Mouse (Mus musculus) liver, adult (tissue): ENCODE measurements around the gene Tssk3.

Experiments
- GATA4 ChIP-seq: IDR thresholded peaks from 2 replicates; pipeline ENCODE4 v1.6.1; 2014; ENCODE audit warnings: mild to moderate bottlenecking, low read length; ENCODE audit not compliant: insufficient replicate concordance

Tssk3 gene

DNA sequence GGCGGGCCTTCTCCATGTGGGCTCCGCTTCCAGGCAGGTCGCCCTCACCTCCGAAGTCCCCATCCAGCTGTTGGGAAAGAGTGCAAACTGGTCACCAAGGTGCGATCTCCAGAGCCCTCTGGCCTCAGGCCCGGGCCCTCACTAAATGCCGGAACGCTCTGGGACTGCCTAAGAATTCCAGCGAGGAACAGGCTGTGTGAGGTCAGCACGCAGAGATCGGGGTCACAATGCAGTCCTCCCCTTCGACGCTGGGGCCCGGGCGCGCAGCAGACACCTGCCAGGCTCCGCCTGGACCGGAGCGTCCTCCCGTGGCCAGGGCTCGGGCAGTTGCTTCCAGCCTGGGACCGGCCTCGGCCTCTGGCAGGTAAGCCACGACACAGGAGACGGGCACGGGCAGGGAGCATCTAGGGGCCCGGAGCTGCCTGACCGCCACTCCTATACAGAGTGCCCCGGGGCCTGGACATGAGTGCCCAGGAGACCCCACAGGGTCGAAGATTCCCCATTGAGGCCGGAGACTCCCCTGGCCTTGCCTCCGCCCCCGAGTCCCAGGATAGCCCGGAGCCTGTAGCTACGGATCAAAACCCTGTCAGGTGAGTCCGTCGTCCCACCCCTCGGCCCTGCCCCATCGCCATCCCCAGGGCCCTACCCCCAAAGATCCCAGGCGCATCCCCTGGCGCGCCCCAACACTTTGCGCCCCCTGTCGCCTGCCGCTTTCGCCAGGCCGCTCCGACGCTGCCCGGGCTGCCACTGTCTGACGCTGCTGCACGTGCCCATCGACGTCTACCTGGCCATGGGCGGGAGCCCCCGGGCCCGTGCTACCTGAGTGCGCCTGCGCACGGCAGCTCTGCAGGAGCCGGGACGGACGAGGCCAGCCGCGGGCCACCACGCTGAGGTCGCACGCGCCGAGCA is at the start of gene Tssk3, which contains the start of gene Fam229a:
Tssk3 (minus strand) TSS at position 51 of the 909 bp plus-strand sequence.
Fam229a (plus strand) TSS at position 219 of the 909 bp plus-strand sequence.
- no peak for TF ChIP-seq GATA4

DNA sequence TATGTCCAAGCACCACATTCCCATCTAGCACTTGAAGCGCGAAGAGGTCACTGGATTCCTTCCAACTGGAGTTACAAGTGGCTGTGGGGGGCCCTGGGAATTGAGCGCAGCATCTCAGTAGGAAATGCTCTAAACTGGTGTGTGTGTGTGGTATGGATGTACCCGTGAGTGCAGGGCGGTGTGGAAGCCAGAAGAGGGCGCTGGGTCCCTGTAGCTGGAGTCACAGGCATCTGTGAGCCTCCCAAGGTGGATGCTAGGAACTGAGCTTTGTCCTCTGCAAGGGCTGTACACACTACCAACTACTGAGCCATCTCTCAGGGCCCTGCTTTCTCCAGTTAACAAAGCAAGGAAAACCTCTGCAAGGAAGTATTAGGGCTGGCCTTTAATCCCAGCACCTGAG is 49.2 kb upstream of the Tssk3 start:
- no peak for TF ChIP-seq GATA4

DNA sequence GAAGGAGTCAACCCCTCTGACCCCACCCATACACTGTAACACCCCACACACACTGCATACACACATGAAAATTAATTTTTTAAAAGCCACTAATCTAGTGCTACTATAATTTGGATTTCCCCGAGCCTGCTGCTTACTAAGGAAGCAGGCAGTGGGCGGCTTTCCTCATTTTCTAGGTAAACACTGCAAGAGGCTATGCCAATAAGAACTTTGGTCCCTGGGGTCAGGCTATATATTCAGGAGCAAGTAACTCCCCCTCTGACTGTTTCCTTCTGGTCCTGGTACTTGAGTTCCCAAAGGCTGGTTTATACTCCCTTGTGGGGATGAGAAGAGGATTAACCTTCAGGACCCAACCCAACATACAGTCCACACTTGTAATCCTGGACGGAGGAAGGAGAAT is 35.1 kb upstream of the Tssk3 start:
- TF ChIP-seq GATA4: no peak

DNA sequence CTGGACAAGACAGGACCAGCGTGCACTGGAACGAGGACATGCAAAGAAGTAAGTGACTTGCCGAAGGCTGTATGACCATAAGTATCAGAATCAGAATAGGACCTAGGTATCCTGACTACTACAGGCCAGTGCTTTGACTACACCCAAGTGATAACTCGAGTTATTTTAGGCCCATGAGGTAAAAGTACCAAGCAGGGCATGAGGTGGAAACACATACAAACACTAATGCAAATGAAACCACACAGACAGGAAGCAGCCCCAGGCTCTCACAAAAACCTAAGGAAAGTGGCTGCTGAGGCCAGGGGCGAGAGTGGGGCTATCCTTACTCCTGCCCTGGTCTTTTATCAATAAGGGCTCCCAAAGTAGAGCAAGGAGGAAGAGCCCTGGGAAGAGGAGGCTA is 34.5 kb upstream of the Tssk3 start:
- no peak for TF ChIP-seq GATA4

DNA sequence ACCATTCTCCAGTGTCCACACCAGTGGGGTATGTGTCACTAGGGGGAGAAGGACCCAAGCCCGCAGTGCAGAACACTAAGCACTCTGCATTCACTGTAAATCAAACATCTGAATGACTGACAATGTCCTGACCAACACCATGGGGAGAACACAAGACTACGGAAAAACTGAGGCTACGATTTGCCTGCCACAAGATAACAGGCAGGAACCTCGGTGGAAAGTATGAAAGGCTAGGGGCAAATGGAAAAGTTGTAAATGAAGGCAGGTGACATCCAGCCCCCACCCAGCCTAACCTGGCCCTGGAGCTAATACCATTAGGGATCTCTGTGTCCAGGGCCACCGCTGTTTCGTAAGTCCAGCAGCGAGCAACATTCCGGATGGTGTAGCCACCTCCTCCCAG is 27.7 kb upstream of the Tssk3 start:
- TF ChIP-seq GATA4: no peak

DNA sequence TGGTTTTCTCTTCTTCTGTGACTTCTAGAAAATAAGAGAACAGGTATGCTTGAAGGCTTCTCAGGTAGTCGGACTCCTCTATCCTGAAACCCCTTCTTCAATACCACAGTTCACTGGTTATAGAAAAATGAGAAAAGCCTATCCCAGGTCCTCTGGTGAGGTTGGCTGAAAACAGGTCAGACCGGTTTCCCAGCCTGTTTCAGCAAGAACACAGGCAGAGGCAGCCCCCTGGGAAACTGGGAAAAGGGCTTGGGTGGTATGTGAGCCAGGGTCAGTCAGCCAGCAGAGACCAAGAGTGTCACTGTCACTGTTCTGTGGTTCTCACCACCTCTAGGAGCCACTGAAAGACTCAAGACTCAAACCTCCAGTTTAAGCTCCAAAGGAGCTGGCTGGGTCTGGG is 26.1 kb upstream of the Tssk3 start:
- TF ChIP-seq GATA4: no peak

DNA sequence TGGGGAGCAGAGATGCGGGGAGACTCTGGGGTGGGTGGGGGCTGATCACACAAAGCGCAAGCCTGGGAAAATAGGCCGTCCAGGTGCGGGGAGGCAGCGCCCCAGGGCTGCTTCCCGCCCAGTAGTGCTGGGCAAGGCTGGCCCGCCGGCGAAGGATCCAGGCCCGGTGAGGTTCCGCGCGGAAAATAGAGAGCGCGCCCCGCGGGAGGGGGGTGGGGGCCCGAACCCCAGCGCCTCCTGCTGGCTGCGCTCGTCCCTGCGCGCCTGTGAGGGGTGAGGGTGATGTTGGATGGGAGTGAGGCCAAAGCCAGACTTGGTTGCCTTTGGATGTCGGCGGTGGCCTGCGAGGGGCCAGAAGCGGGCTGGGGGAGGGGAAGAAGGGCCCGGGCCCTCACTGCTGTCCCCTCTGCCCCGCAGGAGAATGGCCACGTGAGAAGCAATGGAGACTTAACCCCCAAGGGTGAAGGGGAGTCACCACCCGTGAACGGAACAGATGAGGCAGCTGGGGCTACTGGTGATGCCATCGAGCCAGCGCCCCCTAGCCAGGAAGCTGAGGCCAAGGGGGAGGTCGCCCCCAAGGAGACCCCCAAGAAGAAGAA is 23.6 kb upstream of the Tssk3 start:
- TF ChIP-seq GATA4: no peak

DNA sequence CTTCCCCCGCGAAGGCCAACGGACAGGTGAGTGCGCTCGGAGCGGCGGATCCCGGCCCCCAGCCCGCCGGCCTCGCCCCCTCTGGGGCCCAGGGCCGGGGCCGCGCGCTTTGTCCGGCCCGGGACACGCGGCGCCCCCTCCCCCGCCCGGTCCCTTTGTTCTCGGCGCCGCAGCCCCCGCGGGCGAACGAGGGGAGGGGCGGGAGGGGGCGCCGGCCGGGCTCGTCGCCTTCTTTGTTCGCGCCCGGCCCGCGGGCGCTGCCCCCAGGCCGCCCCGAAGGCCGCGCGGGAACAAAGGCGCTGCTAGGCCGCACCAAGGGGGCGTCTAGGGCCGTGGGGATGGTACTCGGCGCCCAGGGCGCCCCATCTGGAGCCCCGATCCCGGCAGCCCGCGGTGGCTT is 23.1 kb upstream of the Tssk3 start:
- no peak for TF ChIP-seq GATA4

DNA sequence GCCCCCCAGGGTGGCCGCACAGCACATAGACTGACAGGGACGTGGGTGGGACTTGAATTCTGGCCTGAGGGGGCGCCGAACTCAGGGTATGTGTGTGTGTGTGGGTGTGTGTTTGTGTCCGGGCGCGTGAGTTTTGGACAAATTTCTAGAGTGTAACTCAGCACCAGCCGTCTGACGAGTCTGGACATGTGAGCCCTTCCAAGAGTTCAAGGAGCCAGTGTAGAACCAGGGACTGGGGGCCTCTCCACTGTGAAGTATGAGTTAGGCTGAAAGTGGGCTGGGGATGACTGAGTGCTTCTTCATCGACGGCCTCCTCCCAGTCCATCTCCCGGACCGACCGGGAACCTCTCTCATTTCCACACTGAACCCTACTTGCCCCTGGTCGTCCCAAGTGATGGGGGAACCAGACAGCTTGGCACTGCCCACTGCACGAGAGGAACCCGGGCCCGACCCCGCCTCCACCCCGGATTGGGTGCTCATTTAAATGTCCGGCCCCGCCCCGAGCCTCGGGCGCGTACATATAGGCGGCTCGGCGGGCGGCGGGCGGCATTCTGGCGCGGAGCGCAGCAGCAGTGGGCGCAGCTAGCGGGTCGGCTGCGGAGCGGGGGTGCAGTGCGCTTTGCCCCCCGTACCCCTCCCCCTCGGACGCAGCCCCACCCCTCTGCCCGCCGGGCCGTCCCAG is 22.4 kb upstream of the Tssk3 start, which contains the start of gene Marcksl1:
Marcksl1 (plus strand) TSS at position 496 of the 682 bp plus-strand sequence.
- TF ChIP-seq GATA4: no peak

DNA sequence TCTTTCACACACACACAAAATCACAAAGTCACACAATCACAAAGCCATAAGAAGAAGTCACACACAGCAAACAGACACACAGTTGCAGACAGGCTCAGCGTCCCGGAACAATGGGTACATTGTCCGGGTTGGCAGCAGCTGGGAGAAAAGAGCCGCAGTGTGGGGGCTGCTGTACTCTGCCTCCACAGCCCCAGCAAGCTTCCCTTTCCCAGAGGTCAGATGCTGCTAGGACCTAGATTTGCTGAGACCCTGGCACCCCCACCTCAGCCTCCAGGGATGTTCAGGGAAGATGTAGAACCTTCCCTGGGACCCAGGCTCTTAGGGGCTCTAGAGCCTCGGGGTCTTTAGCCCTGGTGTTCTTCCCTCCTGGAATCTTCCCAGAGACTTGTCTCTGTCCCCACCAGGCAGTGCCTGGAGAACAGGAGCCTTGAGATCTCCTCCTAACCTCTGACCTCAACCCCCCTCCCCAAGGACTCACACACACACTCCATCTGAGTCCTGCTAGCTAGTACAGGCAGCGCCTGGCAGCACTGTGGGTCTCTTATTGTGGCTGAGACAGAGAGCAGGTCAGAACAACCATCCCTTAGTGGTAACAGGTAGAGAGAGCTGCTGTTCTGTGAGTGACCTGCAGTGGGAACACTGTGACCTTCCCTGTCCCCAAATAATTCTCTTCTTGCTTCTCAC is 20.7 kb upstream of the Tssk3 start:
- TF ChIP-seq GATA4: no peak

DNA sequence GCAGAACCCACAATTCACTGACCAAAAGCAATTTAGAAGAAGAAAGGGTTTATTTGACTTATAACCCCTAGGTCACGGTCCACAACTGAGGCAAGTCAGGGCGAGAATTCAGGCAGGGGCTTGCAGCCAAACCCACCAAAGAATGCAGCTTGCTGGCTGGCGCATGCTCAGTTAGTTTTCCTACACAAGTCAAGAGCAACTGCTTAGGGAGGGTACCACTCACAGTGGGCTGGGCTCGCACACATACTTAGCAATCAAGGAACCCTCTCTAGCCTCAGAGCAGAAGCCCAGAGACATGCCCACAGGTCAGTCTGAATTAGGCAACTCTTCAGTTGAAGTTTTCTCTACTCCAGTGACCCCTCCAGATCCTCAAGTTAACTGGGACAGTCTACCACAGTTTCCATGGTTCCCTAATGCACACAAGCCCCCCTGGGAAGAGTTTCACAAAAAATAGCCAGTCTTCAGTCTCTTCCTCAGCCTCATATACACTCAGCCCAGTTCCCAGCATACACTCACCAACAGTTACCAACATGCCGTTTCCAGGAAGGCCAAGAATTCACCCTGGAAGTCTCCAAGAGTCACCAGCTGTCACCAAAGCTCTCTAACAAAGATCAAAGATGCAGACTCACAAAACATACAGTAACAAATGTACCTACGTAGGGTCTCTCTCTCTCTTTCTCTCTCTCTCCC is 20.0 kb upstream of the Tssk3 start:
- no peak for TF ChIP-seq GATA4

DNA sequence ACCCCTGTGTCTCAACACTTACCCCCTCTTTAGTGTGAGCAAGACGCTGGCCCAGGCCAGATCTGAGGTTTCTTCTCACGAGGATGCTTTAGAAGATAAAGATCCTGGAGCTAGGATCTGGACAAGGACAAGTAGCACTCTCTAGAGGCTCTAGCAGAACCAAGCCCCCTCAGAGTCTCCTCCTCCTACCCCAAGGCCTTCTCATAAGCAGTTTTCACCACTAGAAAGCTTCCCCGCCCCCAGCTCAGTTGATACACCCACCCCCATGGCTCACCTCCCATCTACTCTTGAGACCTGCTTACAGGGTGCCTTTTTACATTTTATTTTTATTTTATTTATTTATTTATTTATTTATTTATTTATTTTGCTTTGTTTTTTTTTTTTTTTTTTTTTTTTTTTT is 18.8 kb upstream of the Tssk3 start:
- no peak for TF ChIP-seq GATA4

DNA sequence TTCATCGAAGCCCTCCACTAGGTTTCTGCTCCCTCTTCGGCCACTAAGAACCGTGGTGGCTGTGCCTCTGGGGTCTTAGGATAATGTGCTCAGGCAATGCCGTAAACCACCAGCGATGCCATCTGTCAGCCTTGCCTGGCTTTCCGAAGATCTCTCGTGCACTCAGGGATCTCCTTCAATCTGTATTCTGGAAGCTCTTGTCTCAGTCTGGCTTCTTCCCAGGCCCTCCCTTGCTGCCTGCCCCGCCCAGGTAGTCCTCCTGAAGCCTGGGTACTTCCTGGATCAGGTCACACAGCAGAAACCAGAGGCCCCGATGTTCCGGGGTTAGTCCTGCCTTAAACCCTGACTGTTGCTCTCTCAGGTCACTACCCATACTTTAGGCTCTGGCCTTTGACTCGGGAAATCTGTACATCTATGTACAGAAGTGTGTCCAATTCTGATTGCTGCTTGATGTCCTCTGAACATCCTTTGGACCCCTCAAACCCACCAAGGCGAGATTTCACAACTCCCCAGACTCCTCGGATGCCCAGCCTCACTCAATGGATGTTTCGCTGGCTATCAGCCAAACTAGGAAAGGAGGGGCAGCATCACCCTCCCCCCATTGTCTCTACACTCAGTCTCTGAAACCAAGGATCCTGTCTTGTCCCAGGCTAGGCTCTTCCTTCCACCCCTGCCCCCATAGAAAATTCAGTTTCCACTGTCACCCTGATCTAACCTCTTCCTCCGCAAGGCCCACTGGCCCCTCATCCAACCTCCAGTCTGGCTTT is 18.2 kb upstream of the Tssk3 start:
- TF ChIP-seq GATA4: no peak

DNA sequence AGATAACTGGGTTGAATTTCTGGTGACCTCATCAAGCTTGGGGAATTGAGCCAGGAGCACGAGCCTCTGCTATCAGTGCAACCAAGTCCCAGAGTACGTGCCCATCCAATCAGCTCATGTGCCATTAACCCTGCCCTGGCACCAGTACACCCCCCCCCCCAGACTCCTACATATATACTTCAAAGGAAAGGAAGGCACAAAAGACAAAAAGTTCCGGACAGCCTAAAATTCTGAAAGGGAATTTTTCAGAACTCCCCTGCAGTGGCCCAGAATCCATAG is 17.4 kb upstream of the Tssk3 start:
- no peak for TF ChIP-seq GATA4
